Mouse (Mus musculus): ENCODE measurements around the gene Tmf1.

Tmf1 gene

GRCm38 (mm10) chr6:97104264-97104852 is 74.6 kb downstream of the Tmf1 start:
- peak; percentile 8 for DNase-seq
